Mouse (Mus musculus) limb, embryonic 12.5 days (tissue): ENCODE results near the gene Dmap1. TPM values are rescaled to one million over a fixed set of nuclear protein-coding genes. Genes with fewer than 3 reads are reported as not detected.

ENCODE experiments used
- ATAC-seq: fragments of 200-750 bp; cut with Nextera tagmentation; 2 replicates; pipeline ENCODE4 v1.8.0; 2017; ENCODE audit warnings: low read depth, moderate TSS enrichment; ENCODE audit not compliant: insufficient number of reproducible peaks, insufficient read depth, low FRiP score, low TSS enrichment
- H3K27ac ChIP-seq: fragments of 300-500 bp; sonication (generic); 2 replicates; pipeline ENCODE4 v1.5.1; 2016; ENCODE audit warnings: mild to moderate bottlenecking, moderate library complexity
- H3K27me3 ChIP-seq: fragments of 300-500 bp; sonication (generic); 2 replicates; pipeline ENCODE4 v1.6.1; 2016; ENCODE audit warnings: mild to moderate bottlenecking, moderate library complexity
- H3K36me3 ChIP-seq: fragments of 300-500 bp; sonication (generic); 2 replicates; pipeline ENCODE4 v1.6.1; 2016; ENCODE audit warnings: mild to moderate bottlenecking, moderate library complexity
- H3K4me1 ChIP-seq: fragments of 300-500 bp; sonication (generic); replicated peaks from 2 replicates; pipeline ENCODE4 v1.6.1; 2016
- H3K4me2 ChIP-seq: fragments of 300-500 bp; sonication (generic); 2 replicates; pipeline ENCODE4 v1.6.1; 2016; ENCODE audit warnings: mild to moderate bottlenecking, moderate library complexity
- H3K4me3 ChIP-seq: fragments of 300-500 bp; sonication (generic); replicated peaks from 2 replicates; pipeline ENCODE4 v1.5.1; 2016; ENCODE audit warnings: mild to moderate bottlenecking
- H3K9ac ChIP-seq: fragments of 300-500 bp; sonication (generic); replicated peaks from 2 replicates; pipeline ENCODE4 v1.6.1; 2016; ENCODE audit warnings: mild to moderate bottlenecking, moderate library complexity
- H3K9me3 ChIP-seq: fragments of 300-500 bp; sonication (generic); 2 replicates; pipeline ENCODE4 v1.6.1; 2016; ENCODE audit warnings: mild to moderate bottlenecking, moderate library complexity
- WGBS: fragments of 180-500 bp; shearing (Covaris S2); methylation state at CpG from one replicate; pipeline ENCODE4 v1.1.7; 2016; 5-methylcytosine and 5-hydroxymethylcytosine counted together
- polyA plus RNA-seq: library from polyadenylated mRNA; unstranded; fragments of >200 nt; fragmentation: Nextera tagmentation; extraction: Ambion mirVana; gene quantifications from 2 replicates; pipeline ENCODE4 v1.2.1, GENCODE M21; 2016

The Dmap1 gene
- polyA plus RNA-seq, 1 experiment from 2014 or later: 87.5 TPM

DNA sequence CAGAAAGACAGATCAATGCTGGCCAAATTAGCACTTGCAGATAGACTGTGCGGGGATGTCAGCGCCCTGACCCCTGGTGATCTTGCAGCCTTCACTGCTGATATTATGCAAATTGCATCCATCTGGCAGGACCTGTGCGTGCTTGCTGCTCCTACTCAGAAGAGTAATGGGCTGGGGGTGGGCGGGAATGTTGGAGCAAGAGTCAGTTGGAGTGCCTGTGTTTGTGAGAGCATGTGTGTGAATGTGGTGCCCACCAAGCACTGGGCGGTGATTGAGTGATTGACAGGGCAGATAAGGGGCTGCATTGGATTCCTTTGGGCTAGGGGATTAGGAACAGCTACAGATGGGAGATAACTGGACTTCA, 26.6 kb downstream of the Dmap1 start:
- Histone ChIP-seq H3K9ac (no peak overlapping the region), H3K4me3 (no peak overlapping the region), H3K27me3 (0 out of 2 replicates have a peak, but pooled peaks cover 4% of the 10 kb centered on the region), H3K36me3 (peaks cover 3% of the 10 kb centered on the region; the same call in 1 of the 2 replicates), H3K9me3 (no peaks in the 10 kb centered on the region), H3K4me2 (no peak overlapping the region), H3K27ac (peak overlapping the region; percentile 72), H3K4me1 (peaks cover 88% of the 10 kb centered on the region)
- ATAC-seq: no peak
- WGBS: 25% methylated on average over 5 of the region's 5 CpGs

DNA sequence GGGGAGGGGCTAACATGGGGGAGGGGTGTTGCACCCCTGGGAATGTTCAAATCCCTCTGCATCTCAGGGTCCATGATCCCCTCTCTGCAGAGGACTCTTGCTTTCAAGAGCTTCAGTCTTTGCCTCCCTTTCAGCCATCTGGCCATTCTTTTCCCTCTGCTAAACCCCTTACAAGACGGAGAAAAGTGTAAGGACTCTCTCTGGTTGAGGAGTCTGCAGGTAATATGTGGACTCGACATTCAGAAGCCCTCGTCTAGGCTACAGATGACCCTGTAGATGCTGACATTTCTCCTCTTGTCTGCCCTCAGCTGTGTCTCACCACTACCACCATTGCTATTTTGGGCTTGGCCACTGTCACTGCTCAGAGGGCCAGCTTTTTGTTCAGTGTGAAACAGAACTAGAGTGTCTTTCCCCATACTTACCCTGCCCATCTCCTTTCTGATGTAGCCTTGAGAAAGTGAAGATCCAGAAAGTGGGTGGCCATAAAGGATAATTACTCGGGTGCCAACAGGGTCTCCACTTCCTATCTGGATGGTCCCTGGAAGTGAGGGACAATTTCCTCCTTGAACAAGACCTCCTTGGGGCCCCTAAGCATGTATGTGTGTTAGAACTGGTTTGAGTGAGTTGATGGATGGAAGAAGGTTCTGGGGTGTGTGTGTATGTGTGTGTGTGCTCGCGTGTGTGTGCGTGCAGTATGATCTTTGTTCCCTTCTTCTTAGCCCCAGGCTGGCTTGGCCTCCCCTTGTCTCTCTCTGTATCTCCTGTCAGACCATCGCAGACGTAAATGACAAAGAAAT, 27.2 kb downstream of the Dmap1 start:
- ATAC-seq: no peak
- Histone ChIP-seq H3K4me3 (no peak overlapping the region), H3K27ac (peak overlapping the region; percentile 72), H3K27me3 (0 out of 2 replicates have a peak, but pooled peaks cover 4% of the 10 kb centered on the region), H3K9me3 (no peaks in the 10 kb centered on the region), H3K36me3 (peaks cover 8% of the 10 kb centered on the region), H3K4me1 (peaks cover 91% of the 10 kb centered on the region), H3K9ac (no peak overlapping the region), H3K4me2 (0 out of 2 replicates have a peak overlapping the region, but pooled peaks have one; percentile 13)
- 33% methylated on average over 9 of the region's 9 CpGs for WGBS

DNA sequence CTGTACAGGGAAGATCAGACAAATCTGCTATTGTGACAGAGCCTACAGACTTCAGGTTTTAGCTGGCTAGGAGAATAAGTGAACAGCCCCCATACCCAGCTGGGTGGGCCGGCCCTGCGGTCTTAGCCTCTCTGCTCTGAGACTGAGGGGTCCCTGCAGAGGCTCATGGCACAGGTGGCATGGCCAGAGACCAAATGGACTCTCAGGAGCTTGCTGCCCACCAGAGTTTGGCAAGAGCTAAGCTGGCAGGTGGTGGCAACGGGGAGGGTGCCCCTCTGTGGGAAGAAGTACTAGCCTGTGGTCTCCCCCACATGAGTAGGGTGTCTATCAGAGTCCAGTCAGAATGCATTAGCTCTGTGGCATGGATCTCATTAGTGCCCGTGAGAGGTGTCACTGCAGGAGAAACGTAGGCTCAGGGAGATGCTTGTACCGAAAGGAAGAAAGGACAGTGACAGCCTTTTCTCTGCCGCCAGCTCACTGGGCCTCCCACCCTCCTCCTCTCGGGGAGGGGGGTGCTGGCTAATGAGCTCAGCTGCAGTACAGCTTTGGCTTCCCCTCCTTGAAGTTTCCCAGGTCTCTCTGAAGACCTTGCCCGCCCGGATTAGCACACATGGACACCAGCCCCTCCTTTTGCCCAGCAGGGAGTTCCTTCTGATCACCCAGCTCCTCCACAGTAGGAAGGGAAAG, 27.9 kb downstream of the Dmap1 start:
- peak overlapping the region; percentile 72; the same call in 1 of the 2 replicates for H3K27ac ChIP-seq
- peaks cover 13% of the 10 kb centered on the region for H3K36me3 ChIP-seq
- WGBS: 14% methylated on average over 10 of the region's 10 CpGs
- H3K27me3 ChIP-seq: 0 out of 2 replicates have a peak, but pooled peaks cover 4% of the 10 kb centered on the region
- H3K4me1 ChIP-seq: peaks cover 91% of the 10 kb centered on the region
- no peak overlapping the region for H3K4me3 ChIP-seq
- H3K9ac ChIP-seq: no peak overlapping the region
- no peaks in the 10 kb centered on the region for H3K9me3 ChIP-seq
- ATAC-seq: no peak
- 0 out of 2 replicates have a peak overlapping the region, but pooled peaks have one; percentile 13 for H3K4me2 ChIP-seq

DNA sequence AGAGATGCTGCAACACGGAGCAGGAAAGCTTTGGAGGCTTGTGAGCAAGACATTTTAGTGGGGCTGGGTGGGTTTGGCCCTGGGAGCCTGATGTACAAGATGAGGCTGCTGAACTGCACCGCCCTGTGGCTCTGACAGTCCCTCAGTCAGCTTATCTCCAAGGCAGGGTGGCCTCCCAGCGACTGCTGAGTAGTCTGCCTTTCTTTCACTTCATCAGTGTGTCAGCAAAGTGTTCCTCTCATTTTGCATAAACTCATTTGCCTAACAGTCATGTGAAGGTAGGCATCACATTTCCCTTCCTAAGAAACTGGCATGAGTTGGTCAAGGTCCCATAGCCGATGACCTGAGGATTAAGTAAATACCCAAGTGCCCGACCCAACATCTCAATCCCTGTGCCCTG, 29.3 kb downstream of the Dmap1 start:
- Histone ChIP-seq H3K27me3 (0 out of 2 replicates have a peak, but pooled peaks cover 4% of the 10 kb centered on the region), H3K9ac (no peak overlapping the region), H3K4me3 (no peak overlapping the region), H3K36me3 (peaks cover 15% of the 10 kb centered on the region), H3K4me2 (no peak overlapping the region), H3K4me1 (peaks cover 91% of the 10 kb centered on the region), H3K27ac (peak overlapping the region; percentile 23; the same call in 1 of the 2 replicates), H3K9me3 (no peaks in the 10 kb centered on the region)
- ATAC-seq: no peak
- 50% methylated on average over 5 of the region's 5 CpGs for WGBS

DNA sequence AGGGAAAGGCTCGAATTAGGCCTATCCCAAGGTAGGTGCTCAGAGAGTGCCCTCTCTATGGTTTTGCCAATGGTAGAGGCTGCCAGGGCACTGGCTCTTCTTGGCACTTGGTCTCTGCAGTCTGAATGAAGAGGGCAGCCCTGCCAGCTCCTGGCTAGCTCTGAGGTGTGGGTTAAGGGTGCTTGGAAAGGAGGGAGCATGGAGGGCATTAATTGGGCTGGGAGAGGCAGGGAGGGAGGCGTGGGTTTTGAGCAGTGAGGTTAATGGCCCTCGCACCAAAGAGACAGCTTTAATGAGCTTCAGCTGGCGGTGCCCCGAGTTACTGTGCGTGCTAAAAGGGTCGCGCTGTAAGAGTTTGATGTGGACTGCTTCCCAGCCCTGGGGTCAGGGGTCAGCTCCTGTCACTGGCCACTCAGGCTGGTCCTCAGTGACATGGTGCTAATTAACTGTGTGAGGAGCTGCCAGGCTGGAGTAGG, 30.4 kb downstream of the Dmap1 start:
- H3K4me2 ChIP-seq: no peak overlapping the region
- H3K27me3 ChIP-seq: 0 out of 2 replicates have a peak, but pooled peaks cover 4% of the 10 kb centered on the region
- 16% methylated on average over 8 of the region's 8 CpGs for WGBS
- H3K4me1 ChIP-seq: peaks cover 91% of the 10 kb centered on the region
- H3K9me3 ChIP-seq: no peaks in the 10 kb centered on the region
- H3K9ac ChIP-seq: no peak overlapping the region
- peak overlapping the region; percentile 79 for H3K27ac ChIP-seq
- no peak overlapping the region for H3K4me3 ChIP-seq
- no peak for ATAC-seq
- peaks cover 17% of the 10 kb centered on the region for H3K36me3 ChIP-seq

DNA sequence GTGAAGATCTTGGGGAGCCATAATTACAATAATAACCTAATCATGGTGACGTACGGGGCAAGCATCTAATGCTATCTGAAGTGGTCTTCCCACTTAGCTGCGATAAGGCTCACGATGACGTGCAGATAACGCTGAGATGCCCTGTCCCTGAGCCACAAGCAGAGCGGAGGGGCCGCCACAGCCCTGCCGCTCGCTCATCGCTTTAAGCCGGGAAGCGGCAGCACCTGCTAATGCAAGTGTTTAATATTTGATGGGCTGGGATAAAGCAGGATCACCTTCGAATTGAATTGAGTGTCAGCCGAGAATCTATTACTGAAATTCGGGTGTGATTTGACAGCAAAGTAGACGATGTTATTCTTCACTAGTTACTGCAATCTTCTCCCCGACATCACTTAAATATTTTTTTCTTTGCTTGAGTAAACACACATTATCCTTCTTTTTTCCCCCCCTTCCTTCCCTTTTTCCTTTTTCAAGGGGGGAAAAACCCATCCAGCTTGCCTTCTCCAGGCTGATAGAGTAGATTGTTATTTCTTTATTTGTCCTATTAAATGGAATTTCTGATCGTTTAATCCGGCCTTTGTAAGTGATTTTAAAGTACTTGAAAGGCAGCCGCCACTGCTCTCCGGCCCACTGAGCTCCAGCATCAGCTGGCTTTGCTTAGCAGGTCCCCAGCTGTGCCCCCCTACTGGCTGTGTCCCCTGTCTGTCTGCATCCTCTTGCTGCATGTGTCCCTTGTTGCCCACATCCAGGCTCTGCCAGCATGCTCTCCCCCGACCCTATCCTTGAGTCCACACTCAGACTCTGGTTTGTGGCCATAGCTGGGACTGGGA, 34.9 kb downstream of the Dmap1 start:
- Histone ChIP-seq H3K27ac (no peak overlapping the region; the same call in 1 of the 2 replicates), H3K9me3 (no peaks in the 10 kb centered on the region), H3K4me3 (no peak overlapping the region), H3K4me2 (no peak overlapping the region), H3K36me3 (peaks cover 26% of the 10 kb centered on the region), H3K4me1 (peaks cover 80% of the 10 kb centered on the region), H3K9ac (no peak overlapping the region), H3K27me3 (0 out of 2 replicates have a peak, but pooled peaks cover 6% of the 10 kb centered on the region)
- ATAC-seq: no peak
- 70% methylated on average over 23 of the region's 23 CpGs for WGBS

DNA sequence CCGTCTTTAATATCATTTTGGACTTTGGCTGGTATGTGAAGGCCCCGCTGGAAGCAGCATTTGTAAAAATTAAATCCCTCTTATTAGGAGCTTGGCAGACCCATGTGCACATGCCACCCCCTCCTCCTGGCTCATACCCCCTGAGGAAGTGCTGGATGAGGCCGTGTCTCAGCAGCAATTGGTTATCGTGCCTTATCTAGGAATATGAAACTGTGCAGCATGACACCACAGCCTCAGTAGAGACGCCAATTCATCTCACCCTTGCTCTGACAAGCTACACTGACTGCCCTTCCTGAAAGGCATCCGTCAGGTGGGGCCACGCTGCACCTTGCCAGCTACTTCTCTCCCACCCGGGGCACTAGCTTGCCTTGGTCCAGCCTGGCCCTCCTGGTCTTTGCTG, 35.6 kb downstream of the Dmap1 start:
- H3K27ac ChIP-seq: no peak overlapping the region
- no peak for ATAC-seq
- peaks cover 32% of the 10 kb centered on the region for H3K36me3 ChIP-seq
- H3K27me3 ChIP-seq: 0 out of 2 replicates have a peak, but pooled peaks cover 4% of the 10 kb centered on the region
- H3K9me3 ChIP-seq: no peaks in the 10 kb centered on the region
- 75% methylated on average over 8 of the region's 8 CpGs for WGBS
- no peak overlapping the region for H3K4me3 ChIP-seq
- H3K4me1 ChIP-seq: peaks cover 73% of the 10 kb centered on the region
- no peak overlapping the region for H3K9ac ChIP-seq
- no peak overlapping the region for H3K4me2 ChIP-seq

DNA sequence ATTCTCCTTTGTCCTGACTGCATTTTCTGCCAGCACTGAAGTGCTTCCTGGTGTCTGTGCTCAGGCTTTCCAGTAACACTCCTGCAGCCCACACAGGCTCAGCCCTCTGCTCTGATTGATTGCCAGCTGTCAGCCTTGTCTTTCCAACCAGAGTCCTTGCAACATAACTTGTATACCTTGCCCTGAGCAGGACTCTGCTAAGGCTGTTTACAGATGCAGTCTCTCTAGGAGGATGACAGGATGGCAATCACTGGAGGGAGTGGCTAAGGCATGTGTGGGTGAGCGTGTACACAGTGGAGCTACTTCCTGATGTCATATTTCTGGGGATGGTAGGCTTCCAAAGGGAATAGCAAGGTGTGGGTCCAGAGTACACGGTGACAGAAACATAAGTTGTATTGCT, 36.2 kb downstream of the Dmap1 start:
- H3K4me2 ChIP-seq: no peak overlapping the region
- H3K27me3 ChIP-seq: 0 out of 2 replicates have a peak, but pooled peaks cover 2% of the 10 kb centered on the region
- 80% methylated on average over 2 of the region's 2 CpGs for WGBS
- no peak overlapping the region for H3K27ac ChIP-seq
- H3K4me1 ChIP-seq: peaks cover 67% of the 10 kb centered on the region
- peaks cover 38% of the 10 kb centered on the region for H3K36me3 ChIP-seq
- ATAC-seq: no peak
- H3K9ac ChIP-seq: no peak overlapping the region
- H3K9me3 ChIP-seq: no peaks in the 10 kb centered on the region
- no peak overlapping the region for H3K4me3 ChIP-seq

DNA sequence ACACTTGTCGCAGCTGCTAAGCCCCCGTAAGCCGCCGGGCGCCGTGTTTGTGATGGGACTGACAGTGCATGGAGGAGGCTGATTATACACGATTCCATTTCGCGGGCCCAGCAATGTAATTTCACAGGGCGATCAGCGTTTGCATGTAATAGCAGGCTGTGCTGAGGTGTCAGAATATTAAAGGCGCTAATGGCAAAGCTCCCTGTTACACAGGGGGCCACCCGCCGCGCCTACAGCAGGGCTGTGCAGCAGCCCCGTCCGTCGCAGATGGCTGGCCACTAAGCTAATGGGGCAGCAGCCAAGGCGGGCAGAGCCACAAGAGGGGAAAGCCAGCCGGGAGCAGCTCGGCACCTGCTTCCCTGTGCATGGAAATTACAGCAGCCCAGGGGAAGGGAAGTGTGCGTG, 37.0 kb downstream of the Dmap1 start:
- Histone ChIP-seq H3K4me1 (peaks cover 60% of the 10 kb centered on the region), H3K4me2 (0 out of 2 replicates have a peak overlapping the region, but pooled peaks have one; percentile 15), H3K27me3 (0 out of 2 replicates have a peak, but pooled peaks cover 2% of the 10 kb centered on the region), H3K27ac (no peak overlapping the region), H3K9me3 (no peaks in the 10 kb centered on the region), H3K36me3 (peaks cover 37% of the 10 kb centered on the region), H3K4me3 (no peak overlapping the region), H3K9ac (no peak overlapping the region)
- WGBS: 34% methylated on average over 22 of the region's 22 CpGs
- ATAC-seq: 0 out of 2 replicates have a peak, but pooled peaks have one; percentile 50

DNA sequence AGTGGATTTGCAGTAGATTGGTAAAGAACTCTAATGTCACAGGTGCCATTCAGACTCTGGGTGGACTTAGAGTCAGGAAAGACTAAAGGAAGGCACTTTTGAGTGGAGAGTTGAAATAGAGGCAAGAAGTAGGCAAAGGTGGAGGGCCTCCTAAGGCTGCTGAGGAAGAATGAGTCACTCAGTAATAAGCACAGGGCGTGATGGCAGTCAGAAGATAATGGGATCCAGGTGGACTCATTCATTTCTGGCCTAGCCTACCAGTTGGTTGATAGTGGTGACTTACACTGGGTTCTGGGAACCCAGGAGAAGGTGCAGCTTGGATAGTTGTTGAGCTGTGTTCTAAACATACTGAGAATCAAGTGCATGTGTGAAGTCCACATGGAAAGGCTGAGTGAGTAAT, 40.3 kb downstream of the Dmap1 start:
- 46% methylated on average over 1 of the region's 1 CpGs for WGBS
- 0 out of 2 replicates have a peak, but pooled peaks cover 2% of the 10 kb centered on the region for H3K27me3 ChIP-seq
- H3K4me1 ChIP-seq: peaks cover 28% of the 10 kb centered on the region
- H3K4me3 ChIP-seq: no peak overlapping the region
- H3K9ac ChIP-seq: no peak overlapping the region
- ATAC-seq: no peak
- no peak overlapping the region for H3K4me2 ChIP-seq
- peaks cover 35% of the 10 kb centered on the region for H3K36me3 ChIP-seq
- no peaks in the 10 kb centered on the region for H3K9me3 ChIP-seq
- no peak overlapping the region for H3K27ac ChIP-seq
